Mouse (Mus musculus) lung, postnatal 0 days (tissue): ENCODE data around the gene Fam13a.

Experiments used
- CTCF ChIP-seq: IDR thresholded peaks from 2 replicates; pipeline ENCODE4 v1.5.1; 2016; ENCODE audit warnings: antibody characterized with exemption, mild to moderate bottlenecking
- EP300 ChIP-seq: IDR thresholded peaks from 2 replicates; pipeline ENCODE4 v1.6.1; 2016; ENCODE audit warnings: antibody characterized with exemption, mild to moderate bottlenecking, control low read depth

- TF ChIP-seq CTCF (no peak), EP300 (no peak)
Observed at GRCm38 (mm10) chr6:58882271-58882670, 142.1 kb downstream of the Fam13a start.
